Mouse (Mus musculus) macrophage (primary cell): ENCODE data around the gene Nebl. TPM values are rescaled to one million over a fixed set of nuclear protein-coding genes. Genes with fewer than 3 reads are reported as not detected.

Experiments
- H3K27ac ChIP-seq: fragments of 350-480 bp; formaldehyde crosslinking; 2 replicates; pipeline ENCODE4 v1.9.0; 2021
- H3K36me3 ChIP-seq: fragments of 350-480 bp; formaldehyde crosslinking; 2 replicates; pipeline ENCODE4 v1.9.0; 2021; ENCODE audit errors: inconsistent target
- H3K4me3 ChIP-seq: fragments of 350-480 bp; formaldehyde crosslinking; 2 replicates; pipeline ENCODE4 v1.9.0; 2021; ENCODE audit errors: inconsistent target
- H3K79me2 ChIP-seq: fragments of 350-480 bp; formaldehyde crosslinking; 2 replicates; pipeline ENCODE4 v1.9.0; 2021; ENCODE audit errors: inconsistent target
- WGBS: methylation state at CpG from one replicate; pipeline ENCODE4 v1.1.7; 2026; ENCODE audit warnings: inconsistent platforms; ENCODE audit not compliant: missing documents; 5-methylcytosine and 5-hydroxymethylcytosine counted together
- polyA plus RNA-seq: library from polyadenylated mRNA; stranded (reverse); fragments of 250-400 nt; gene quantifications from 3 replicates; pipeline ENCODE4 v1.2.4, GENCODE M21; 2018; ENCODE audit warnings: inconsistent platforms
- total RNA-seq, 78 experiments: library from RNA; depleted of rRNA; stranded (reverse); fragments of 250-400 nt; gene quantifications; 1 replicate in 9 of 78; 2 replicates in 24 of 78; 3 replicates in 43 of 78; 4 replicates in 2 of 78; pipeline ENCODE4 v1.2.4; 2018; ENCODE audit warnings: inconsistent platforms in 56 of 78

Nebl gene
- not detected for total RNA-seq (2018; cell fraction: chromatin; rRNA removed)
- not detected for total RNA-seq (2018; cell fraction: cytosol; rRNA removed)
- not detected for total RNA-seq (2018; cell fraction: nucleus; rRNA removed)
- not detected in 3 replicates for polyA plus RNA-seq

- H3K79me2 ChIP-seq: no peaks in the 10 kb centered on the region
- H3K27ac ChIP-seq: no peak within 1 kb of the TSS
- H3K36me3 ChIP-seq: no peaks in the 10 kb centered on the region
- no peak within 1 kb of the TSS for H3K4me3 ChIP-seq
- WGBS: 3% methylated on average over 51 of the region's 59 CpGs
Measured at GRCm38 (mm10) chr2:17730957-17731830, at the start of gene Nebl. Nebl (minus strand) TSS chr2:17731464.

- 100% methylated on average over 2 of the region's 4 CpGs for WGBS
- no peaks in the 10 kb centered on the region for H3K36me3 ChIP-seq
- H3K4me3 ChIP-seq: no peak overlapping the region
- no peaks in the 10 kb centered on the region for H3K79me2 ChIP-seq
- no peak overlapping the region for H3K27ac ChIP-seq
Measured at GRCm38 (mm10) chr2:17770246-17770825, 39.1 kb upstream of the Nebl start.

DNA sequence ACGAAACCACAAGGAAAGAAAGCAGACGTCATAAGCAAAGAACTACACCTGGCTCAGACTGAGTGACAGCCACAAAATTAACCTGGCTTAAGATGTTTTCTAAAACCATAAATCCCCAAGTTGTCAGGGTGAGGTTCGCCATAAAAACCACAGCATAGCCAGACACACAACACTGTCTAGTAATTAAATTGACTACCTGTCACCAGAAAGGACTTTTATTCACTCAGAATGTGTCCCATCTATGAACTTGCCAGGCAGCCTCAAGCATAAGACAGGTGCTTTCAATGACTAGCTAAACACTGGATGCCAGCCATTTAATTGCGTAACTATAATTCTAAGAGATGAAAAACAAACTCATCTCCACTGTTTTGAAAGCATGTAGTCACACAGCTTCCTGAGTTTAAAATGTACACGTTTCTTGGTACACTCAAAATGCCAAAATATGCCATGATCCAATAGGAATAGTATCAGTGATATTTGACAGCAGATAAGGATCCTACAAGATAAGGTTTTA, 38.0 kb upstream of the Nebl start:
- Histone ChIP-seq H3K36me3 (no peaks in the 10 kb centered on the region), H3K27ac (no peak overlapping the region), H3K4me3 (no peak overlapping the region), H3K79me2 (no peaks in the 10 kb centered on the region)
- 63% methylated on average over 5 of the region's 5 CpGs for WGBS

DNA sequence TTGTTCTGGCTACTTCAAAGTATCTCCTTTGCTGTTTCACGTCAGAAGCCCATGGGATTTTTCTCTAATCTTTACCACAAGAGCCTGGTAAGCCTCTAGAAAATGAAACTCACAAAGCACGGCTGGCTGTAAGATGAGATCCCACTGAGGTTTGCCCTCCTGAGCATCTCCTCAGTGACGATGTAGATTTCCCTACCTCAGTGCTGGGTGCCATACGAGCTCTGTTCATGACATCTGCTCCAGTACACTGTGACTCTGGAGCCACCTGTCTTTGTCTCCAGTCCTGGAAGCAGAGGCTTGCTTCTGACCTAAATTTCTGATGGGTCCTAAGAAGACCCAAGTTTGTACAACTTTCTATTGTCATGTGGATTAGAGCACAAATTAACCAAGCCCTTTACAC, 25.0 kb upstream of the Nebl start:
- no peaks in the 10 kb centered on the region for H3K79me2 ChIP-seq
- no peaks in the 10 kb centered on the region for H3K36me3 ChIP-seq
- no peak overlapping the region for H3K27ac ChIP-seq
- 82% methylated on average over 4 of the region's 4 CpGs for WGBS
- no peak overlapping the region for H3K4me3 ChIP-seq

GRCm38 (mm10) chr2:17742051-17742763, 10.9 kb upstream of the Nebl start:
- H3K79me2 ChIP-seq: no peaks in the 10 kb centered on the region
- H3K36me3 ChIP-seq: no peaks in the 10 kb centered on the region
- H3K4me3 ChIP-seq: peak overlapping the region; percentile 16; the same call in 1 of the 2 replicates
- H3K27ac ChIP-seq: no peak overlapping the region
- 28% methylated on average over 11 of the region's 11 CpGs for WGBS

DNA sequence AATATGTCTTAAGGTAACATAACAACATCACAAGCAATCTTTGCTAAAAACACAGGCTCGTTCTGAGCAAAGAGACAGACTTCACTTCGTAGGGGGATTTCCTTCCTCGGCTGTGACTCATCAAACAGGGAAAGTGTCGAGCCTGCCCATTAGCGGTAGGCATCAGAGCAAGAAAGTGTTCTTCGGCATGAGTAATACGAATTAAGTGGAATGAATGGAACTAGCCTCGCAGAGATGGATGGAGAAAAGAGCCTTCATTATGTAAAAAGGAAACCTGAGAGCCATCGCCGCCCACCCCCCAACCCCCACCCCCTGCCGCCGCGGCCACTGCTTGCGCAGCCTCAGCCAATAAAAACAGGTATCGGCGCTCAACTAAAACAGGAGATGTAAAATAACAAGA, 10.3 kb upstream of the Nebl start:
- 2% methylated on average over 14 of the region's 16 CpGs for WGBS
- Histone ChIP-seq H3K4me3 (peak overlapping the region; percentile 16; the same call in 1 of the 2 replicates), H3K79me2 (no peaks in the 10 kb centered on the region), H3K36me3 (no peaks in the 10 kb centered on the region), H3K27ac (no peak overlapping the region)

- H3K79me2 ChIP-seq: no peaks in the 10 kb centered on the region
- no peak overlapping the region for H3K4me3 ChIP-seq
- WGBS: 82% methylated on average over 2 of the region's 2 CpGs
- H3K27ac ChIP-seq: no peak overlapping the region
- no peaks in the 10 kb centered on the region for H3K36me3 ChIP-seq
Measured at GRCm38 (mm10) chr2:17740454-17740853, 9.2 kb upstream of the Nebl start.

GRCm38 (mm10) chr2:17732210-17732609, 946 bp upstream of the Nebl start:
- Histone ChIP-seq H3K79me2 (no peaks in the 10 kb centered on the region), H3K4me3 (no peak overlapping the region), H3K27ac (no peak overlapping the region), H3K36me3 (no peaks in the 10 kb centered on the region)
- 83% methylated on average over 7 of the region's 7 CpGs for WGBS

GRCm38 (mm10) chr2:17731831-17732200, 552 bp upstream of the Nebl start:
- 45% methylated on average over 6 of the region's 6 CpGs for WGBS
- Histone ChIP-seq H3K27ac (no peak overlapping the region), H3K4me3 (no peak overlapping the region), H3K79me2 (no peaks in the 10 kb centered on the region), H3K36me3 (no peaks in the 10 kb centered on the region)

DNA sequence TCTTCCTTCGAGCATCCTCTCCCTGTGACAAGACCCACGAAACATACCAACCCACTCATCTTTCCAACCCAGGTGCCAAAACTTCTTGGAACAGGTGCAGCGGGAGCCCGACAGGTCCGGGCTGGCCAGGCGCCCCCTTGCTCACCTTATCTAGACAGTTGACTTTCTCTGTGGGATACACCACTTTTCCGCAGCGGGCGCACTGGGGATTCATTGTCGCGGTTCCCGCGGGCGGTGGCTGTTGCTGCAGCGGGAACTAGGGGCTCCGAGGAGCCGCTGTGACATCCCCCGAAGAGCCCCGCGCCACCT, 662 bp downstream of the Nebl start:
- H3K4me3 ChIP-seq: no peak overlapping the region
- 2% methylated on average over 20 of the region's 20 CpGs for WGBS
- no peaks in the 10 kb centered on the region for H3K36me3 ChIP-seq
- no peaks in the 10 kb centered on the region for H3K79me2 ChIP-seq
- no peak overlapping the region for H3K27ac ChIP-seq

GRCm38 (mm10) chr2:17729770-17730647, 1.3 kb downstream of the Nebl start:
- Histone ChIP-seq H3K4me3 (no peak overlapping the region), H3K36me3 (no peaks in the 10 kb centered on the region), H3K79me2 (no peaks in the 10 kb centered on the region), H3K27ac (no peak overlapping the region)
- WGBS: 11% methylated on average over 22 of the region's 25 CpGs

GRCm38 (mm10) chr2:17724405-17724804, 6.9 kb downstream of the Nebl start:
- H3K79me2 ChIP-seq: no peaks in the 10 kb centered on the region
- H3K36me3 ChIP-seq: no peaks in the 10 kb centered on the region
- no peak overlapping the region for H3K4me3 ChIP-seq
- no peak overlapping the region for H3K27ac ChIP-seq
- WGBS: 89% methylated on average over 5 of the region's 5 CpGs

- H3K79me2 ChIP-seq: no peaks in the 10 kb centered on the region
- WGBS: 78% methylated on average over 12 of the region's 12 CpGs
- no peaks in the 10 kb centered on the region for H3K36me3 ChIP-seq
- H3K27ac ChIP-seq: no peak overlapping the region
- no peak overlapping the region for H3K4me3 ChIP-seq
Measured at GRCm38 (mm10) chr2:17723268-17724019, 7.8 kb downstream of the Nebl start.
